Mouse (Mus musculus) forebrain, embryonic 13.5 days (tissue): ENCODE data around the gene Ica1. TPM values are rescaled to one million over a fixed set of nuclear protein-coding genes. Genes with fewer than 3 reads are reported as not detected.

Experiments
- ATAC-seq: fragments of 200-750 bp; cut with Nextera tagmentation; 2 replicates; pipeline ENCODE4 v1.8.0; 2017
- H3K27ac ChIP-seq: fragments of 300-500 bp; sonication (generic); 2 replicates; pipeline ENCODE4 v1.5.1; 2015; ENCODE audit warnings: inconsistent platforms, mild to moderate bottlenecking, moderate library complexity
- H3K27me3 ChIP-seq: fragments of 300-500 bp; sonication (generic); 2 replicates; pipeline ENCODE4 v1.6.1; 2015; ENCODE audit warnings: mild to moderate bottlenecking, inconsistent platforms
- H3K36me3 ChIP-seq: fragments of 300-500 bp; sonication (generic); 2 replicates; pipeline ENCODE4 v1.6.1; 2015; ENCODE audit warnings: mild to moderate bottlenecking, inconsistent platforms; ENCODE audit not compliant: poor library complexity, severe bottlenecking
- H3K4me1 ChIP-seq: fragments of 300-500 bp; sonication (generic); 2 replicates; pipeline ENCODE4 v1.6.1; 2015; ENCODE audit warnings: inconsistent platforms
- H3K4me2 ChIP-seq: fragments of 300-500 bp; sonication (generic); 2 replicates; pipeline ENCODE4 v1.6.1; 2015; ENCODE audit warnings: inconsistent platforms, mild to moderate bottlenecking, moderate library complexity
- H3K4me3 ChIP-seq: fragments of 300-500 bp; sonication (generic); 2 replicates; pipeline ENCODE4 v1.5.1; 2015; ENCODE audit warnings: mild to moderate bottlenecking, inconsistent platforms
- H3K9ac ChIP-seq: fragments of 300-500 bp; sonication (generic); 2 replicates; pipeline ENCODE4 v1.6.1; 2015; ENCODE audit warnings: mild to moderate bottlenecking, inconsistent platforms
- H3K9me3 ChIP-seq: fragments of 300-500 bp; sonication (generic); replicated peaks from 2 replicates; pipeline ENCODE4 v1.6.1; 2016; ENCODE audit warnings: inconsistent platforms
- WGBS: fragments of 180-500 bp; shearing (Covaris S2); methylation state at CpG from one replicate; pipeline ENCODE4 v1.1.7; 2015; 5-methylcytosine and 5-hydroxymethylcytosine counted together
- polyA plus RNA-seq: library from polyadenylated mRNA; unstranded; fragments of >200 nt; fragmentation: Nextera tagmentation; extraction: Ambion mirVana; gene quantifications from 2 replicates; pipeline ENCODE4 v1.2.1, GENCODE M21; 2015

The Ica1 gene
- 22.6 and 23.3 TPM in 2 replicates for polyA plus RNA-seq

GRCm38 (mm10) chr6:8778296-8778649, at the start of gene Ica1:
Ica1 (minus strand) TSS chr6:8778488.
- Histone ChIP-seq H3K9me3 (no peaks in the 10 kb centered on the region), H3K27me3 (peaks cover 15% of the 10 kb centered on the region; the same call in 1 of the 2 replicates), H3K4me3 (peak within 1 kb of the TSS; percentile 76), H3K4me1 (peaks cover 3% of the 10 kb centered on the region; the same call in 1 of the 2 replicates), H3K36me3 (no peaks in the 10 kb centered on the region), H3K4me2 (peak within 1 kb of the TSS; percentile 92), H3K27ac (peak within 1 kb of the TSS; percentile 68; the same call in 1 of the 2 replicates), H3K9ac (peak within 1 kb of the TSS; percentile 77)
- under 1% methylated on average over 15 of the region's 16 CpGs for WGBS
- no peak for ATAC-seq

- no peak for ATAC-seq
- H3K27me3 ChIP-seq: no peaks in the 10 kb centered on the region
- 95% methylated on average over 2 of the region's 2 CpGs for WGBS
- no peaks in the 10 kb centered on the region for H3K36me3 ChIP-seq
- no peak overlapping the region for H3K4me3 ChIP-seq
- no peaks in the 10 kb centered on the region for H3K9me3 ChIP-seq
- H3K4me1 ChIP-seq: no peaks in the 10 kb centered on the region
- H3K9ac ChIP-seq: no peak overlapping the region
- no peak overlapping the region for H3K4me2 ChIP-seq
- H3K27ac ChIP-seq: no peak overlapping the region
Observed at GRCm38 (mm10) chr6:8819866-8820265, 41.6 kb upstream of the Ica1 start.

GRCm38 (mm10) chr6:8814332-8815002, 36.2 kb upstream of the Ica1 start:
- H3K36me3 ChIP-seq: no peaks in the 10 kb centered on the region
- H3K9ac ChIP-seq: no peak overlapping the region
- H3K9me3 ChIP-seq: no peaks in the 10 kb centered on the region
- H3K4me3 ChIP-seq: no peak overlapping the region
- ATAC-seq: no peak
- H3K4me1 ChIP-seq: no peaks in the 10 kb centered on the region
- no peak overlapping the region for H3K27ac ChIP-seq
- 86% methylated on average over 6 of the region's 6 CpGs for WGBS
- no peaks in the 10 kb centered on the region for H3K27me3 ChIP-seq
- no peak overlapping the region for H3K4me2 ChIP-seq

- Histone ChIP-seq H3K9ac (no peak overlapping the region), H3K36me3 (no peaks in the 10 kb centered on the region), H3K4me3 (no peak overlapping the region), H3K4me1 (no peaks in the 10 kb centered on the region), H3K4me2 (no peak overlapping the region), H3K9me3 (no peaks in the 10 kb centered on the region), H3K27me3 (no peaks in the 10 kb centered on the region), H3K27ac (no peak overlapping the region)
- no peak for ATAC-seq
- WGBS: 79% methylated on average over 3 of the region's 3 CpGs
Observed at GRCm38 (mm10) chr6:8802561-8803150, 24.4 kb upstream of the Ica1 start.

- peaks cover 5% of the 10 kb centered on the region; the same call in 1 of the 2 replicates for H3K27me3 ChIP-seq
- no peaks in the 10 kb centered on the region for H3K36me3 ChIP-seq
- H3K9me3 ChIP-seq: no peaks in the 10 kb centered on the region
- H3K4me2 ChIP-seq: no peak overlapping the region
- H3K9ac ChIP-seq: no peak overlapping the region
- ATAC-seq: no peak
- no peak overlapping the region for H3K27ac ChIP-seq
- H3K4me3 ChIP-seq: no peak overlapping the region
- H3K4me1 ChIP-seq: 0 out of 2 replicates have a peak, but pooled peaks cover 7% of the 10 kb centered on the region
- WGBS: 89% methylated on average over 5 of the region's 5 CpGs
Observed at GRCm38 (mm10) chr6:8792385-8792784, 14.1 kb upstream of the Ica1 start.

- Histone ChIP-seq H3K9ac (no peak overlapping the region), H3K27me3 (peaks cover 5% of the 10 kb centered on the region; the same call in 1 of the 2 replicates), H3K36me3 (no peaks in the 10 kb centered on the region), H3K4me3 (no peak overlapping the region), H3K4me1 (0 out of 2 replicates have a peak, but pooled peaks cover 7% of the 10 kb centered on the region), H3K27ac (no peak overlapping the region), H3K9me3 (no peaks in the 10 kb centered on the region), H3K4me2 (no peak overlapping the region)
- WGBS: 26% methylated on average over 3 of the region's 3 CpGs
- peak; percentile 66; the same call in 1 of the 2 replicates for ATAC-seq
Observed at GRCm38 (mm10) chr6:8791781-8792180, 13.5 kb upstream of the Ica1 start.

- Histone ChIP-seq H3K36me3 (no peaks in the 10 kb centered on the region), H3K27ac (no peak overlapping the region), H3K4me1 (peaks cover 3% of the 10 kb centered on the region; the same call in 1 of the 2 replicates), H3K4me2 (no peak overlapping the region), H3K27me3 (peaks cover 15% of the 10 kb centered on the region; the same call in 1 of the 2 replicates), H3K9me3 (no peaks in the 10 kb centered on the region), H3K4me3 (no peak overlapping the region), H3K9ac (no peak overlapping the region)
- ATAC-seq: no peak
Observed at GRCm38 (mm10) chr6:8780618-8781017, 2.3 kb upstream of the Ica1 start.

GRCm38 (mm10) chr6:8777411-8778295, 635 bp downstream of the Ica1 start:
- Histone ChIP-seq H3K9ac (peak overlapping the region; percentile 77), H3K27me3 (peaks cover 15% of the 10 kb centered on the region; the same call in 1 of the 2 replicates), H3K27ac (peak overlapping the region; percentile 68; the same call in 1 of the 2 replicates), H3K36me3 (no peaks in the 10 kb centered on the region), H3K4me3 (peak overlapping the region; percentile 76), H3K4me1 (peaks cover 3% of the 10 kb centered on the region; the same call in 1 of the 2 replicates), H3K9me3 (no peaks in the 10 kb centered on the region), H3K4me2 (peak overlapping the region; percentile 92)
- 1% methylated on average over 51 of the region's 69 CpGs for WGBS
- peak; percentile 96 for ATAC-seq

- ATAC-seq: no peak
- Histone ChIP-seq H3K4me2 (no peak overlapping the region), H3K9me3 (no peaks in the 10 kb centered on the region), H3K4me3 (no peak overlapping the region), H3K27me3 (0 out of 2 replicates have a peak, but pooled peaks cover 3% of the 10 kb centered on the region), H3K4me1 (0 out of 2 replicates have a peak, but pooled peaks cover 3% of the 10 kb centered on the region), H3K9ac (no peak overlapping the region), H3K27ac (no peak overlapping the region), H3K36me3 (no peaks in the 10 kb centered on the region)
- WGBS: 91% methylated on average over 7 of the region's 7 CpGs
Observed at GRCm38 (mm10) chr6:8771539-8771938, 6.7 kb downstream of the Ica1 start.

- Histone ChIP-seq H3K4me3 (no peak overlapping the region), H3K9ac (no peak overlapping the region), H3K36me3 (no peaks in the 10 kb centered on the region), H3K9me3 (no peaks in the 10 kb centered on the region), H3K27ac (no peak overlapping the region), H3K4me2 (no peak overlapping the region), H3K27me3 (no peaks in the 10 kb centered on the region), H3K4me1 (0 out of 2 replicates have a peak, but pooled peaks cover 3% of the 10 kb centered on the region)
- ATAC-seq: no peak
- WGBS: 76% methylated on average over 10 of the region's 10 CpGs
Observed at GRCm38 (mm10) chr6:8770341-8770740, 7.9 kb downstream of the Ica1 start.

GRCm38 (mm10) chr6:8769803-8770202, 8.5 kb downstream of the Ica1 start:
- Histone ChIP-seq H3K4me1 (0 out of 2 replicates have a peak, but pooled peaks cover 3% of the 10 kb centered on the region), H3K9me3 (no peaks in the 10 kb centered on the region), H3K36me3 (no peaks in the 10 kb centered on the region), H3K4me2 (no peak overlapping the region), H3K27me3 (no peaks in the 10 kb centered on the region), H3K4me3 (no peak overlapping the region), H3K27ac (no peak overlapping the region), H3K9ac (no peak overlapping the region)
- no peak for ATAC-seq
- 62% methylated on average over 6 of the region's 6 CpGs for WGBS

- H3K9me3 ChIP-seq: no peaks in the 10 kb centered on the region
- H3K4me1 ChIP-seq: 0 out of 2 replicates have a peak, but pooled peaks cover 3% of the 10 kb centered on the region
- no peaks in the 10 kb centered on the region for H3K27me3 ChIP-seq
- WGBS: 96% methylated on average over 5 of the region's 5 CpGs
- H3K27ac ChIP-seq: no peak overlapping the region
- H3K9ac ChIP-seq: no peak overlapping the region
- H3K4me3 ChIP-seq: no peak overlapping the region
- H3K4me2 ChIP-seq: no peak overlapping the region
- ATAC-seq: no peak
- no peaks in the 10 kb centered on the region for H3K36me3 ChIP-seq
Observed at GRCm38 (mm10) chr6:8766652-8767051, 11.6 kb downstream of the Ica1 start.
